Mouse (Mus musculus) liver, adult 2 months (tissue): Measurements from ENCODE around the gene Rpl24.

ENCODE experiments used
- CTCF ChIP-seq: fragments of 200-500 bp; IDR thresholded peaks from 2 replicates; pipeline ENCODE4 v1.5.1; 2011; ENCODE audit warnings: low read depth, low read length, control low read depth
- POLR2A ChIP-seq: fragments of 200-500 bp; IDR thresholded peaks from 2 replicates; pipeline ENCODE4 v1.6.1; 2011; ENCODE audit warnings: low read length, control low read depth; ENCODE audit not compliant: insufficient read depth; ENCODE audit errors: extremely low read depth

DNA sequence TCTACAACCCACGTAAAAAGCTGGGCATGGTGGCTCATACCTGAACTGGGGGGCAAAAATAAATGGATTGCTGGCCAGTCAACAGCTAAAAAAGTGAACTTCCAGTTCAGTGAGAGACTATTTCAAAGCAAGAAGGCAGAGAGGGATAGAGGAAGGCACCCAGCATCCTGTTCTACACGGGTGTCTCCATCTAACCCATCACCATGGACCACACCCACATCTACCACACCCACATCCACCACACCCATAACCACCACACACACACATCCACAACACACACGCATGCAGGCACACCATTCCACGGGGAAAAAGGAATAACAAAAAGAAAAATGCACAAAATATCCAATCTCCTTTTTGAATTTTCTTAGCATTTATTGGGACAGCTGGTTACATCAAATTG lies 42.1 kb upstream of the Rpl24 start:
- no peak for TF ChIP-seq CTCF
- no peak for TF ChIP-seq POLR2A
